In the genomic region with DNA sequence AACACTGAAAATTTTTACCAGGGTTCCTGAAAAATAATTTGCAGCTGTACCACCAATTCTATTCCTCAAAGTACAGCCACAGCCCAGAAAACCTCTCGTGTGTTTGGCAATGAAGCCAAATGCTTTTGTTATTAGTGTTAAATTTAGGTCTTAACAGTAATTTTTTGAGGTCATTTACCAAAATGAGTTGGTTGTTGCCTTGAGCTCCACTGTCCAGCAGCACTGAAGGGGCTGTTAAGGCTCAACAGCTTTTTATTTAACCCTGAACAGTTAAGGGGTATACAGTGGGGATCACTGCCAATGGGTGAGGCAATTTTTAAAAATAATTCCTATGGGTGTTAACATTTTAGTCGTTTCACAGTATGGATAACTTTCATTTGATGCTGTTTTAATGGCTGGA, we compare ENCODE assay signal across 9 mouse cellular contexts. TPM values are rescaled to one million over a fixed set of nuclear protein-coding genes. Genes with fewer than 3 reads are reported as not detected.
A peak's percentile ranks its signal among the peaks of the same experiment; 100 is the strongest.
DNase-seq lines count a peak whose midpoint lies in the region; ATAC-seq and TF ChIP-seq lines count a peak whose summit lies in the region.
"Had no signal": no experiment of that assay in that cellular context is flagged by ENCODE, and none has a peak within 500 bp of the region (broad histone marks: within the 10 kb centered on the region; RNA-seq: fewer than 3 reads in every experiment).

No protein-coding gene starts in this region.

- no peak for DNase-seq in heart, adult 18-20 months
- no peak for DNase-seq in ovary, postnatal 36 days (ENCODE audit: low spot score)
- no peak for DNase-seq in cerebellum, adult 9-10 months
- DNase-seq in right cerebral cortex, postnatal 14 days, result no peak

- no peak for TF ChIP-seq POLR2A in bone marrow, adult 2 months (IDR thresholded peaks at IDR 0.05; ENCODE audit: borderline replicate concordance, control insufficient read depth, low read depth, low read length)

- H3K27ac ChIP-seq in heart, embryonic 16.5 days (ENCODE audit: low read length), result peak overlapping the region; percentile 93
- no peak overlapping the region for H3K27ac ChIP-seq in bone marrow, adult 2 months (ENCODE audit: control insufficient read depth, insufficient read depth, low read depth, low read length, poor library complexity)
- H3K27ac ChIP-seq in hindbrain, embryonic 13.5 days, result peak overlapping the region; percentile 99
- H3K27ac ChIP-seq in midbrain, embryonic 13.5 days, result peak overlapping the region; percentile 99

- no peaks in the 10 kb centered on the region for H3K27me3 ChIP-seq in heart, embryonic 16.5 days (ENCODE audit: control insufficient read depth, insufficient read depth, low read length)
- H3K27me3 ChIP-seq in hindbrain, embryonic 13.5 days, result no peaks in the 10 kb centered on the region
- H3K27me3 ChIP-seq in midbrain, embryonic 13.5 days, result no peaks in the 10 kb centered on the region
- H3K27me3 ChIP-seq: Patski had no signal

- H3K4me2 ChIP-seq in heart, embryonic 16.5 days (ENCODE audit: low read depth, low read length), result peak overlapping the region; percentile 78
- H3K4me2 ChIP-seq in hindbrain, embryonic 13.5 days, result peak overlapping the region; percentile 85
- H3K4me2 ChIP-seq in midbrain, embryonic 13.5 days (replicated peaks), result peak overlapping the region; percentile 79

- no peaks in the 10 kb centered on the region for H3K9me3 ChIP-seq in heart, embryonic 16.5 days (replicated peaks; ENCODE audit: control insufficient read depth, low read length)
- no peaks in the 10 kb centered on the region for H3K9me3 ChIP-seq in hindbrain, embryonic 13.5 days
- no peaks in the 10 kb centered on the region for H3K9me3 ChIP-seq in midbrain, embryonic 13.5 days

- H3K9ac ChIP-seq in heart, embryonic 16.5 days (ENCODE audit: low read length), result peak overlapping the region; percentile 83
- H3K9ac ChIP-seq in hindbrain, embryonic 13.5 days, result peak overlapping the region; percentile 95
- peak overlapping the region; percentile 91 for H3K9ac ChIP-seq in midbrain, embryonic 13.5 days (replicated peaks)

- 19% methylated on average over 2 of the region's 2 CpGs for WGBS in heart, embryonic 16.5 days
- 17% methylated on average over 2 of the region's 2 CpGs for WGBS in bone marrow, adult 2 months
- WGBS in hindbrain, embryonic 13.5 days, result 28% methylated on average over 2 of the region's 2 CpGs
- 22% methylated on average over 2 of the region's 2 CpGs for WGBS in midbrain, embryonic 13.5 days

- no peak for TF ChIP-seq CTCF in bone marrow, adult 2 months (IDR thresholded peaks at IDR 0.05; ENCODE audit: control insufficient read depth, insufficient read depth, low read length)

- ATAC-seq in heart, embryonic 16.5 days (replicated peaks; ENCODE audit: extremely low read depth, insufficient read depth, low FRiP score), result no peak
- no peak for ATAC-seq in hindbrain, embryonic 13.5 days (ENCODE audit: low FRiP score)
- ATAC-seq in midbrain, embryonic 13.5 days, result no peak

- peaks cover 9% of the 10 kb centered on the region for H3K36me3 ChIP-seq in heart, embryonic 16.5 days (ENCODE audit: control insufficient read depth, insufficient read depth)
- peaks cover 21% of the 10 kb centered on the region for H3K36me3 ChIP-seq in hindbrain, embryonic 13.5 days
- H3K36me3 ChIP-seq in midbrain, embryonic 13.5 days, result peaks cover 21% of the 10 kb centered on the region

- H3K4me1 ChIP-seq in heart, embryonic 16.5 days (ENCODE audit: control insufficient read depth, insufficient read depth, low read length), result peaks cover 8% of the 10 kb centered on the region; the same call in 1 of the 2 replicates
- H3K4me1 ChIP-seq in bone marrow, adult 2 months (ENCODE audit: control insufficient read depth, insufficient read depth, low read length), result no peaks in the 10 kb centered on the region; the same call in 1 of the 2 replicates
- peaks cover 26% of the 10 kb centered on the region for H3K4me1 ChIP-seq in hindbrain, embryonic 13.5 days (replicated peaks)
- peaks cover 31% of the 10 kb centered on the region for H3K4me1 ChIP-seq in midbrain, embryonic 13.5 days (replicated peaks)

- peak overlapping the region; percentile 97 for H3K4me3 ChIP-seq in heart, embryonic 16.5 days (ENCODE audit: low read length)
- peak overlapping the region; percentile 43 for H3K4me3 ChIP-seq in bone marrow, adult 2 months (replicated peaks; ENCODE audit: control insufficient read depth, low read depth, low read length)
- peak overlapping the region; percentile 95 for H3K4me3 ChIP-seq in hindbrain, embryonic 13.5 days
- H3K4me3 ChIP-seq in midbrain, embryonic 13.5 days (replicated peaks), result peak overlapping the region; percentile 85

RNA-seq across cellular contexts. Expression of a gene that starts 0.7 kb away (rescaled TPM):
- 14.7 and 15.3 TPM in 2 replicates for polyA plus RNA-seq in heart, embryonic 16.5 days (2015; fragmentation: Nextera tagmentation; extraction: Ambion mirVana)
- total RNA-seq in heart, adult 18-20 months (2021), result 1 to 10 TPM; 5.7 to 6.7 TPM
- polyA plus RNA-seq in bone marrow, adult 2 months (2011; ENCODE audit: insufficient read depth, insufficient read length, low replicate concordance, missing spikeins), result 15.1 and 23.1 TPM in 2 replicates
- 27.9 and 30.0 TPM in 2 replicates for polyA plus RNA-seq in hindbrain, embryonic 13.5 days (2015; fragmentation: Nextera tagmentation; extraction: Ambion mirVana)
- polyA plus RNA-seq in midbrain, embryonic 13.5 days (2015; fragmentation: Nextera tagmentation; extraction: Ambion mirVana), result 29.7 and 33.2 TPM in 2 replicates

RNA-seq across cellular contexts. Expression of a gene that starts 53.3 kb away (rescaled TPM):
- polyA plus RNA-seq in heart, embryonic 16.5 days (2015; fragmentation: Nextera tagmentation; extraction: Ambion mirVana), result 5.6 and 5.8 TPM in 2 replicates
- 1 to 10 TPM; 6.0 to 7.8 TPM for total RNA-seq in heart, adult 18-20 months (2021)
- 5.2 and 9.3 TPM in 2 replicates for polyA plus RNA-seq in bone marrow, adult 2 months (2011; ENCODE audit: insufficient read depth, insufficient read length, low replicate concordance, missing spikeins)
- 21.3 and 24.4 TPM in 2 replicates for polyA plus RNA-seq in hindbrain, embryonic 13.5 days (2015; fragmentation: Nextera tagmentation; extraction: Ambion mirVana)
- 23.8 and 24.6 TPM in 2 replicates for polyA plus RNA-seq in midbrain, embryonic 13.5 days (2015; fragmentation: Nextera tagmentation; extraction: Ambion mirVana)

Comparison
In these comparisons a context has a peak if more than half of its experiments do, and no peak if none do; other contexts are left out.
1. H3K4me3 ChIP-seq: peak in every context shown above with its lines; median percentile 97 in heart, embryonic 16.5 days; 95 in hindbrain, embryonic 13.5 days; 85 in midbrain, embryonic 13.5 days; 43 in bone marrow, adult 2 months.